Mouse (Mus musculus) embryonic fibroblast, embryonic 13.5 days (primary cell): ENCODE data around the gene Akap2. TPM values are rescaled to one million over a fixed set of nuclear protein-coding genes. Genes with fewer than 3 reads are reported as not detected.
A peak's percentile ranks its signal among the peaks of the same experiment; 100 is the strongest.

Source experiments
- H3K27ac ChIP-seq: 2 replicates; pipeline ENCODE4 v1.5.1; 2012; ENCODE audit warnings: low read length, control low read depth, inconsistent platforms; ENCODE audit not compliant: insufficient read depth
- H3K4me1 ChIP-seq: 2 replicates; pipeline ENCODE4 v1.6.1; 2011; ENCODE audit warnings: low read length; ENCODE audit not compliant: control insufficient read depth, insufficient read depth
- H3K4me3 ChIP-seq: 2 replicates; pipeline ENCODE4 v1.5.1; 2011; ENCODE audit warnings: mild to moderate bottlenecking, control low read depth, low read length; ENCODE audit not compliant: insufficient read depth
- CTCF ChIP-seq: IDR thresholded peaks from 2 replicates; pipeline ENCODE4 v1.5.1; 2011; ENCODE audit warnings: mild to moderate bottlenecking, control low read depth, low read length, moderate library complexity, borderline replicate concordance; ENCODE audit not compliant: insufficient read depth
- POLR2A ChIP-seq: IDR thresholded peaks from 2 replicates; pipeline ENCODE4 v1.6.1; 2011; ENCODE audit warnings: low read depth, mild to moderate bottlenecking, control low read depth, low read length, moderate library complexity
- polyA plus RNA-seq: library from polyadenylated mRNA; stranded (reverse); fragments of >200 nt; gene quantifications from 2 replicates; pipeline ENCODE4 v1.2.4, GENCODE M21; 2011; ENCODE audit warnings: low read depth; ENCODE audit not compliant: missing spikeins, insufficient read length

Akap2 gene
- polyA plus RNA-seq, 1 experiment, result 127 TPM

DNA sequence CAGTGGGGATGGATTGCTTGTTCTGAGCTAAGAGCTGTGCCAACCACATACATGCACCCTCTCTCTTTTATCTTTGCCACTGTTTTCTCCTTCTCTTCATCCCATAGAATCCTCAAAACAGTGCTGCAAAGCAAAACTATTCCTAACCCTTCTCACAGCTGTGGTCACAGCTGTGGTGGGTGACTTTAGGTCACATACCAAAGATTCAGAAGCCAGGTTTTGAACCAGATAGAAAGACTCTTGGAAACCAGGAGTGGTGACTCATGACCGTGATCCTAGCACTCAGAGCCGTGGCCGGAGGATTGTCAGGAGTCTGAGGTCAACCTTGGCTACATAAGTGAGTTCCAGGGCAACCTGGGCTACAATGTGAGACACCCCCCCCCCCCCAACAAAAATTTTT lies 51.5 kb downstream of the Akap2 start:
- Histone ChIP-seq H3K4me3 (no peak overlapping the region), H3K4me1 (peaks cover 29% of the 10 kb centered on the region), H3K27ac (peak overlapping the region; percentile 12; the same call in 1 of the 2 replicates)
- no peak for TF ChIP-seq POLR2A
- no peak for TF ChIP-seq CTCF

DNA sequence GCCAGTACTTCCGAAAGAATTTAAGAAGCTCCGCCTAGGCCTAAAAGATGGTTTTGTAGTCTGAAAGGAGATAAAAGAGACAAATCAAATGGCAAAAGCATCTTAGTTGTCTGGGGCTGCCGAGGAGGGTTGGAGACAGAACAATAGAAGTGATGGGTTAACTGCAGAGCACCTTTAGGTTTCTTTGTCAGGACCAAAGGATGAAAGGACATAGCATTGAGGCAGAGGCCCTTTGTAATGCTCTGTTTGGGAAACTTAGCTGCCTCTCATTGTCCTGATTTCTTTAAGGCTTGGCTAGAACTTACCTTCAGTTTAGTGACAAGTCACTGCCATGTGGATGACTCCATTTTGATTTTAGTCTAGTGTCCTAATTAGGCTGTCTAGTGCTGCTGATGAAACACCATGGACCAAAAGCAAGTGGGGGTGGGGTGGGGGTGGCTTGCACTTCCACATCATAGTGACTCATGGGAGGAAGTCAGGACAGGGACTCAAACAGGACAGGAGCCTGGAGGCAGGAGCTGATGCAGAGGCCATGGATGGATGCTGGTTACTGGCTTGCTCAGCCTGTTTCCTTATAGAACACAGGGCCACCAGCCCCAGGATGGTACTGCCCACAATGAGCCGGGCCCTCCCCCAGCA lies 52.8 kb downstream of the Akap2 start:
- no peak overlapping the region for H3K4me3 ChIP-seq
- TF ChIP-seq POLR2A (no peak), CTCF (no peak)
- H3K4me1 ChIP-seq, result peaks cover 19% of the 10 kb centered on the region
- peak overlapping the region; percentile 60; the same call in 1 of the 2 replicates for H3K27ac ChIP-seq

DNA sequence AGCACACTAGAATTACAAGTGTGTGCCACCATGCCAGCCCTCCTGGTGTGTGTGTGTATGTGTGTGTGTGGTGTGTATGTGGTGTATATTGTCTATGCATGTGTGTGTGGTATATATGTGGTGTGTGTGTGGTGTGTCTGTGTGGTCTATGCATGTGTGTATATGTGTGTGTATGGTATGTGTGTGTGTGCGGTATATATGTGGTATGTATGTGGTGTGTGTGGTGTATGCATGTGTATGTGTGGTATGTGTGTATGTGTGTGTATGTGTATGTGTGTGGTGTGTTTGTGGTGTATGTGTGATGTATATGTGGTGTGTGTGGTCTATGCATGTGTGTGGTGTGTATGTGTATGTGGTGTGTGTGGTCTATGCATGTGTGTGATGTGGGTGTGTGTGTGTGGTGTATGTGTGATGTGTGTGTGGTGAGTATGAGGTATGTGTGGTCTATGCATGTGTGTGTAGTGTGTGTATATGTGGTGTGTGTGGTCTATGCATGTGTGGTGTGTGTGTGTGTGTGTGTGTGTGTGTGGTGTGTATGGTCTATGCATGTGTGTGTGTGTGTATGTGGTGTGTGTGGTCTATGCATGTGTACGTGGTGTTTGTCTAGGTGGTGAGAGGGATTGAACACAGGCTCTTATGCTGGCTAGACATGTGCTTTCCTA lies 54.2 kb downstream of the Akap2 start:
- H3K27ac ChIP-seq, result no peak overlapping the region; the same call in 1 of the 2 replicates
- H3K4me1 ChIP-seq, result peaks cover 15% of the 10 kb centered on the region
- no peak overlapping the region for H3K4me3 ChIP-seq
- TF ChIP-seq CTCF (no peak), POLR2A (peak; percentile 39)

DNA sequence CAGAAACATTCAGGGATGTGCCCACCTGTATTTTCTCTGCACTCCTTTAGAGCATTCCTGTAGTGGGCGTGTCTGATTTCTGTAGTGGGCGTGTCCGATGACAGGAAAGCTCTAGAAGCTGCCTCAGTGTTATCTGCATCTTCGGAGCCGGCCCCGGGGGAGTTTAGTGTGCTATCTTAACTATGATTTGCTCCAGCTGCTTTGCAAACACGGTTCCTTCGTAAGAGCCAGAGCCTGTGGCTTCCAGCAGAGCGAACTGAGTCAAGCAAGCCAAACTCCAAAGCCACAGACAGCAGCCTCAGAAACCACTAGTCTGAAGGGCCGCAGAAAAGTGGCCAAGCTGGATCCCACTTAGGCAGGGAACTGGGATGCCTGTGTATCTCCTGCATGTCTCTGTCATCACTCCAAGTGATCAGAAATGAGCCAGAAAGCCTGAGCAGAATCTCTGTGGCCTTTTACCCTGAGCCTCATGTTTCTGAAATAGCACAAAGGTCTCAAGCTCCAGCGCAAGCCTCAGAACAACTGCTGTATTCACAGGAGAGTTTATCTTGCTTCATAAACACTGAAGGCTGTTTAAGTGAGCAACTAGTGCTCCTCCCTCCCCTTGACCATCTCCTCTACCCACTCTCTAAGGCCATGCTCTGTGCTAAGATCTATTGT lies 55.5 kb downstream of the Akap2 start:
- peak overlapping the region; percentile 47; the same call in 1 of the 2 replicates for H3K27ac ChIP-seq
- H3K4me3 ChIP-seq, result no peak overlapping the region
- no peak for TF ChIP-seq POLR2A
- no peak for TF ChIP-seq CTCF
- peaks cover 15% of the 10 kb centered on the region for H3K4me1 ChIP-seq

DNA sequence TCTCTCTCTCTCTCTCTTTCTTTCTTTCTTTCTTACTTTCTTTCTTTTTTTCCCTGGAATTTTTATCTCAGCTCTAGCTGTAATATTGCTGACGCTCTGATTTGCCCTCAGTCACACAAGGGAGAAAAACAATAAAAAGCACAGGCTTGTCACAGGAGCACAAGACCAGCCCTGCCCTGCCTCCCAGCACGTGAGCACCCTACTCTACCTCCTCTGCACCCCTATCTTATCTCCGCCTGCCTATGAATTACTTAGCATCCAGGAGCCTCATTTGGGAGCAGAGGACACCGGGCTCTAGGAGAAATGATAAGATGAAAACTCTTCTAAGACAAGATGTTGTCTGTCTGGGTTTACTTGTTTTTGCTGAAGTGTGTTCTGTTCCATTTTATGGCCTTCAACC lies 57.1 kb downstream of the Akap2 start:
- Histone ChIP-seq H3K27ac (no peak overlapping the region), H3K4me1 (peaks cover 8% of the 10 kb centered on the region), H3K4me3 (no peak overlapping the region)
- no peak for TF ChIP-seq POLR2A
- no peak for TF ChIP-seq CTCF

DNA sequence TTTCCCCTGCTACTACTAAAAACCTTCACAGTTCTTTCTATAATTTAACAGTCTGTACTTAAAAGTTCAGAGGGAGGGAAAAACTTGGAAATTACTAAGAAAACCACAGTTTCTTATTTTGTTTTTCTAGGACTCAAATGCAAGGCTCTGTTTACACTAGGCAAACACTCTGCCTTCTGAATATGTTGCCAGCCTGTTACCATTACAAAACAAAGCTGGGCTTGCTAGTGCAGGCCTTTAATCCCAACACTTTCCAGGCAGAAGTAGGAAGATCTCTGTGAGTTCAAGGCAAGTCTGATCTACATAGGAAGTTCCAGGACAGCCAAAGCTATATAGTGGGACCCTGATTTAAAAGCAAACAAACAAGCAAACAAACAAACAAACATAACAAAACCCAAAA lies 58.1 kb downstream of the Akap2 start:
- TF ChIP-seq CTCF (no peak), POLR2A (no peak)
- Histone ChIP-seq H3K4me3 (no peak overlapping the region), H3K4me1 (peaks cover 4% of the 10 kb centered on the region), H3K27ac (no peak overlapping the region)

DNA sequence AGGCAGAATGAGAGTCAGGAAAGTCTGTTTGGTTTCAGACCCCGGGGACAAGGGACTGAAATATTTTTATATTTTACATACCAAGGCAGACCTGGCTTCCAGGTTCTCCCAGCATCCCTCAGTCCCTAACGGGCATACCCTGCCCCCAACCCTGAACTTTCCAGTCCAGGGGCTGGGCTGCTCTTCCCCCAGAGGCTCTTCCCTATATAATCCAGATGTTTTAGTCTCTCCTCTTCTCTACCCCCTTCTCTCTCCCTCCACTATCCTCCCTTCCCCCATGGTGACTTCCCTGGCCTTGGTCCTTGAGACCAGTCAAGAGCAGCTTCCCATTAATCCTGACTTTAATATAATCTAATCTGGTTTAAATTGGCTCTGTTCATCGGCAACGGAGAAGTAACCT lies 62.9 kb downstream of the Akap2 start:
- Histone ChIP-seq H3K27ac (peak overlapping the region; percentile 37; the same call in 1 of the 2 replicates), H3K4me3 (no peak overlapping the region), H3K4me1 (peaks cover 9% of the 10 kb centered on the region)
- no peak for TF ChIP-seq CTCF
- no peak for TF ChIP-seq POLR2A

DNA sequence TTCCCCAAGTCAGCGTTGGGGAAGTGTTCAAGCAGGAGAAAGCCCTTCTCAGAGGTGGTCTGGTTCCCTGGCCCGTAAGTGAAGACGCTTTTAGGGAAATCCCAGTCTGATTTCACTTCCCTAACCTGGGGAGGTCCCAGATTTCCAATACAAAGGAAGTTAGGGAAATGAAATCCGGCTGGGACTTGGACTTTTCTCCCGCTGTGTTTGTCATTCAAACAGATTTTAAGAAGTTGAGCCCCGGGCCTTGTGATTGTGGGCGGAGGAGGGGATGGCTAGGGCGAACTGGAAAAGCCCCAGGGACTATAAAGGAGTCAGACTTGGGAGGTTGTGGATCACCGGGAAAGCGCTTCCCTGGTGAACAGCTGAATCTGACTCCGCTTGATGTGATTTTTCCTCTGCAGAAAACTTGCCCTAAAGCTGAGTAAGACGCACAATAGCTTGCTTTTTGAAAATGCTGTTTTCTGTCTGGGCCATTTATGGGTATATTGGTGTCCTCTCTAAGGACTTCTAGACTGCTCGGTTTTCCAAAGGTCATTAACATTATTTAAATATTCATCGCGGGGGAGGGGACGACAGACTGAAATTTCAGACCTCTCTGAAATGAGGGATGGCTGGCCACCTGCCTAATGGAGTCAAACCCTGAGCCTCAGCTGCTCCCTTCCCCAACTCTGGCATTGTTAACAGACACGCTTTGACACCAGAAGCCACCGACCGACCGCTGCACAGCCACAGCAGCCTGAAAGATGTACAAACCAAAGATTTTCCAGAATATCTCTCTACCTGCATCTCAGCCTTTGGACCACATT lies 63.6 kb downstream of the Akap2 start:
- Histone ChIP-seq H3K4me1 (peaks cover 9% of the 10 kb centered on the region), H3K4me3 (no peak overlapping the region), H3K27ac (peak overlapping the region; percentile 37)
- TF ChIP-seq CTCF (no peak), POLR2A (no peak)

DNA sequence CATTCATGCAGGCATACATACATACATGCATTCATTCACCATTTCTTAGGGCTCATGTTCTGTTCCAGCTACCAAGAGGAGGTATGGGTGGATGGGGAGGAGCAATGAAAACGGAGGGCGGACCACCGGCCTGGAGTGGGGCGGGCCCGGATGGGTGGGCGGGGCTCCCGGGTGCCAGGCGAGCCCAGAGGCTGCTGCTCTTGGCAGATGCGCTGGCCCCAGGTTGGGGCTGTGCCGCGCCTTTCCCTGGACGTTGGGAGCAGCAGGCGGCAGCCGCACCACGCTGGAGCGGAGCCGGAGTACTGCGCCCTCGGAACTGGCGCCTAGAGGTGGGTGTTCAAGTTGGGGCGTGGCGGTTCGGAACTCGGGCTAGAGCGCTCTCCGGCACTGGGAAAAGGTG lies 64.5 kb downstream of the Akap2 start:
- Histone ChIP-seq H3K4me3 (peak overlapping the region; percentile 64), H3K4me1 (peaks cover 9% of the 10 kb centered on the region), H3K27ac (no peak overlapping the region)
- TF ChIP-seq POLR2A (peak; percentile 82), CTCF (0 out of 2 replicates have a peak, but pooled peaks have one; percentile 11)
